Mouse (Mus musculus) embryonic facial prominence, embryonic 11.5 days (tissue): ENCODE data around the gene Tcf23. TPM values are rescaled to one million over a fixed set of nuclear protein-coding genes. Genes with fewer than 3 reads are reported as not detected.

Experiments used
- polyA plus RNA-seq: library from polyadenylated mRNA; unstranded; fragments of >200 nt; fragmentation: Nextera tagmentation; extraction: Ambion mirVana; gene quantifications from 2 replicates; pipeline ENCODE4 v1.2.1, GENCODE M21; 2014

Tcf23 gene
- polyA plus RNA-seq, 1 experiment from 2014 or later: not detected

Other genes with a start within 250 kb of the Tcf23 start
- gene Mapre3, start 154.0 kb upstream of the Tcf23 start, polyA plus RNA-seq: 15.4 and 18.1 TPM in 2 replicates
- 37.5 and 42.3 TPM in 2 replicates for gene Tmem214, start 100.7 kb upstream of the Tcf23 start, polyA plus RNA-seq
- 31.5 and 33.0 TPM in 2 replicates for gene Agbl5, start 80.0 kb upstream of the Tcf23 start, polyA plus RNA-seq
- gene Ost4, start 60.9 kb upstream of the Tcf23 start, polyA plus RNA-seq: 347 and 379 TPM in 2 replicates
- 79.7 and 95.4 TPM in 2 replicates for gene Emilin1, start 55.3 kb upstream of the Tcf23 start, polyA plus RNA-seq
- gene Khk, start 47.2 kb upstream of the Tcf23 start, polyA plus RNA-seq: 9.2 and 9.9 TPM in 2 replicates
- 3.7 and 4.4 TPM in 2 replicates for gene Cgref1, start 23.1 kb upstream of the Tcf23 start, polyA plus RNA-seq
- 88.2 and 95.1 TPM in 2 replicates for gene Preb, start 8.3 kb upstream of the Tcf23 start, polyA plus RNA-seq
- 88.2 and 105 TPM in 2 replicates for gene Atraid, start 79.7 kb downstream of the Tcf23 start, polyA plus RNA-seq
- gene Slc5a6, start 80.3 kb downstream of the Tcf23 start, polyA plus RNA-seq: 6.6 and 6.7 TPM in 2 replicates
- 21.3 and 23.5 TPM in 2 replicates for gene Cad, start 86.1 kb downstream of the Tcf23 start, polyA plus RNA-seq
- not detected in 2 replicates for gene Dnajc5g, start 137.6 kb downstream of the Tcf23 start, polyA plus RNA-seq
- 0.46 and 0.59 TPM in 2 replicates for gene Slc30a3, start 139.6 kb downstream of the Tcf23 start, polyA plus RNA-seq
- not detected in 2 replicates for gene Trim54, start 148.1 kb downstream of the Tcf23 start, polyA plus RNA-seq
- gene Ucn, start 170.2 kb downstream of the Tcf23 start, polyA plus RNA-seq: not detected in 2 replicates
- 50.5 and 50.8 TPM in 2 replicates for gene Mpv17, start 185.6 kb downstream of the Tcf23 start, polyA plus RNA-seq
- 1.2 and 1.3 TPM in 2 replicates for gene Gm29609, start 211.2 kb downstream of the Tcf23 start, polyA plus RNA-seq
- gene Gtf3c2, start 211.5 kb downstream of the Tcf23 start, polyA plus RNA-seq: 66.6 and 66.8 TPM in 2 replicates
- gene Snx17, start 224.6 kb downstream of the Tcf23 start, polyA plus RNA-seq: 150 and 158 TPM in 2 replicates
- 68.2 and 81.7 TPM in 2 replicates for gene Eif2b4, start 224.8 kb downstream of the Tcf23 start, polyA plus RNA-seq
- gene Zfp513, start 233.6 kb downstream of the Tcf23 start, polyA plus RNA-seq: 4.0 and 5.0 TPM in 2 replicates